Mouse (Mus musculus) CH12.LX (cell line): ENCODE measurements around the gene Pdlim5. TPM values are rescaled to one million over a fixed set of nuclear protein-coding genes. Genes with fewer than 3 reads are reported as not detected.

Experiments used
- DNase-seq: peaks from one replicate; pipeline ENCODE4 v3.0.0-alpha.2; 2013; ENCODE audit errors: extremely low read depth
- H3K27ac ChIP-seq: 2 replicates; pipeline ENCODE4 v1.5.1; 2012; ENCODE audit warnings: low read depth, mild to moderate bottlenecking, control low read depth, moderate library complexity; ENCODE audit not compliant: insufficient read depth
- H3K27me3 ChIP-seq: replicated peaks from 2 replicates; pipeline ENCODE3; 2012; ENCODE audit warnings: inconsistent platforms
- H3K36me3 ChIP-seq, 2 experiments: replicated peaks in 1 of 2; 2 replicates each; pipeline versions ENCODE3 to v1.6.1; 2012; ENCODE audit warnings: inconsistent platforms in 1 of 2, low read length in 1 of 2, mild to moderate bottlenecking in 1 of 2, mixed read lengths in 1 of 2, moderate library complexity in 1 of 2; ENCODE audit not compliant: control insufficient read depth in 1 of 2, insufficient read depth in 1 of 2
- H3K4me1 ChIP-seq, 2 experiments: 2 replicates each; pipeline ENCODE4 v1.6.1; 2012; ENCODE audit warnings: inconsistent platforms in 1 of 2, moderate library complexity in 1 of 2; ENCODE audit not compliant: insufficient read depth in 2 of 2, control insufficient read depth in 1 of 2
- H3K4me2 ChIP-seq: 2 replicates; pipeline ENCODE4 v1.6.1; 2012; ENCODE audit warnings: low read depth, mild to moderate bottlenecking, control low read depth; ENCODE audit not compliant: poor library complexity, insufficient read depth, severe bottlenecking
- H3K4me3 ChIP-seq, 3 experiments: fragments of 150-350 bp in 1 of 3; sonication (generic) in 1 of 3; replicated peaks in 1 of 3; 2 replicates each; pipeline versions ENCODE3 to v1.5.1; 2011 to 2012; ENCODE audit warnings: low read depth in 2 of 3, low read length in 2 of 3, mild to moderate bottlenecking in 2 of 3, moderate library complexity in 2 of 3, control low read depth in 1 of 3, improper control_type of control experiment in 1 of 3, inconsistent platforms in 1 of 3, mixed read lengths in 1 of 3; ENCODE audit not compliant: poor library complexity in 1 of 3
- H3K79me2 ChIP-seq: replicated peaks from 2 replicates; pipeline ENCODE4 v1.6.1; 2012; ENCODE audit warnings: mild to moderate bottlenecking, moderate library complexity; ENCODE audit not compliant: control insufficient read depth, poor library complexity, insufficient read depth, severe bottlenecking; ENCODE audit errors: extremely low read depth
- H3K9ac ChIP-seq: 2 replicates; pipeline ENCODE4 v1.6.1; 2012; ENCODE audit warnings: low read depth, mild to moderate bottlenecking, control low read depth, moderate library complexity; ENCODE audit not compliant: insufficient read depth
- H3K9me3 ChIP-seq: replicated peaks from 2 replicates; pipeline ENCODE3; 2012; ENCODE audit warnings: low read length, inconsistent platforms, mixed read lengths
- CHD1 ChIP-seq: IDR thresholded peaks from 2 replicates; pipeline ENCODE4 v1.6.1; 2012; ENCODE audit warnings: low read depth, low read length, improper control_type of control experiment, inconsistent platforms
- ELF1 ChIP-seq: IDR thresholded peaks from 2 replicates; pipeline ENCODE4 v1.6.1; 2014; ENCODE audit warnings: low read depth, mild to moderate bottlenecking, inconsistent platforms, low read length, improper control_type of control experiment
- EP300 ChIP-seq: IDR thresholded peaks from 2 replicates; pipeline ENCODE4 v1.6.1; 2011; ENCODE audit warnings: low read length, improper control_type of control experiment
- ETS1 ChIP-seq: conservative IDR thresholded peaks from 2 replicates; pipeline ENCODE4 v1.6.1; 2012; ENCODE audit warnings: low read depth, mild to moderate bottlenecking, inconsistent platforms, low read length, improper control_type of control experiment, moderate library complexity
- HCFC1 ChIP-seq: IDR thresholded peaks from 2 replicates; pipeline ENCODE4 v1.6.1; 2012; ENCODE audit warnings: low read depth, mild to moderate bottlenecking, inconsistent platforms, low read length, improper control_type of control experiment
- JUN ChIP-seq: IDR thresholded peaks from 2 replicates; pipeline ENCODE4 v1.6.1; 2011; ENCODE audit warnings: low read depth, mild to moderate bottlenecking, low read length, improper control_type of control experiment, moderate library complexity; ENCODE audit not compliant: insufficient read depth
- KAT2A ChIP-seq: IDR thresholded peaks from 2 replicates; pipeline ENCODE4 v1.6.1; 2012; ENCODE audit warnings: low read length, improper control_type of control experiment, inconsistent platforms; ENCODE audit not compliant: insufficient replicate concordance
- MAZ ChIP-seq: IDR thresholded peaks from 2 replicates; pipeline ENCODE4 v1.6.1; 2012; ENCODE audit warnings: low read depth, mild to moderate bottlenecking, inconsistent platforms, low read length, improper control_type of control experiment, moderate library complexity
- MEF2A ChIP-seq: IDR thresholded peaks from 2 replicates; pipeline ENCODE4 v1.6.1; 2014; ENCODE audit warnings: low read depth, mild to moderate bottlenecking, inconsistent platforms, low read length, improper control_type of control experiment, borderline replicate concordance
- POLR2A ChIP-seq: IDR thresholded peaks from 2 replicates; pipeline ENCODE4 v1.6.1; 2011; ENCODE audit warnings: low read depth, mild to moderate bottlenecking, improper control_type of control experiment, low read length
- SMC3 ChIP-seq: IDR thresholded peaks from 2 replicates; pipeline ENCODE4 v1.6.1; 2011; ENCODE audit warnings: low read depth, low read length, improper control_type of control experiment
- TCF12 ChIP-seq: IDR thresholded peaks from 2 replicates; pipeline ENCODE4 v1.6.1; 2014; ENCODE audit warnings: low read depth, mild to moderate bottlenecking, inconsistent platforms, low read length, improper control_type of control experiment
- UBTF ChIP-seq: IDR thresholded peaks from 2 replicates; pipeline ENCODE4 v1.6.1; 2012; ENCODE audit warnings: low read depth, mild to moderate bottlenecking, inconsistent platforms, low read length, improper control_type of control experiment, moderate library complexity
- ZKSCAN1 ChIP-seq: IDR thresholded peaks from 2 replicates; pipeline ENCODE4 v1.6.1; 2012; ENCODE audit warnings: low read depth, inconsistent platforms, low read length, improper control_type of control experiment, borderline replicate concordance
- ZNF384 ChIP-seq: IDR thresholded peaks from 2 replicates; pipeline ENCODE4 v1.6.1; 2012; ENCODE audit warnings: low read depth, low read length, improper control_type of control experiment, inconsistent platforms
- dilution Hi-C: fragments of 300-500 bp; cut with MboI; formaldehyde crosslinking; loops from 2 replicates; pipeline ENCODE4 v1.14.3; 2020; ENCODE audit warnings: low sequenced_read_pairs; ENCODE audit not compliant: extremely low pct_unique_long_range_greater_than_20kb, extremely low pct_ligation_motif_present
- in situ Hi-C: fragments of 300-500 bp; cut with MboI; formaldehyde crosslinking; loops from 3 replicates; pipeline ENCODE4 v1.14.3; 2019; ENCODE audit warnings: low sequenced_read_pairs, low pct_ligation_motif_present, low pct_unique_long_range_greater_than_20kb, mixed read lengths
- polyA plus RNA-seq: library from polyadenylated mRNA; unstranded; fragments of >175 nt; gene quantifications from 2 replicates; pipeline ENCODE4 v1.2.1, GENCODE M21; 2012; ENCODE audit warnings: low read depth; ENCODE audit not compliant: insufficient read length
- total RNA-seq, 2 experiments: library from RNA; depleted of rRNA; stranded (reverse); fragments of 300-350 nt in 1 of 2; fragments of >200 nt in 1 of 2; gene quantifications; 2 replicates each; pipeline ENCODE4 v1.2.3; 2012 to 2014

Gene Pdlim5
- total and polyA plus RNA-seq, 3 experiments, result 22.0 to 24.6 (median 22.8) TPM

DNA sequence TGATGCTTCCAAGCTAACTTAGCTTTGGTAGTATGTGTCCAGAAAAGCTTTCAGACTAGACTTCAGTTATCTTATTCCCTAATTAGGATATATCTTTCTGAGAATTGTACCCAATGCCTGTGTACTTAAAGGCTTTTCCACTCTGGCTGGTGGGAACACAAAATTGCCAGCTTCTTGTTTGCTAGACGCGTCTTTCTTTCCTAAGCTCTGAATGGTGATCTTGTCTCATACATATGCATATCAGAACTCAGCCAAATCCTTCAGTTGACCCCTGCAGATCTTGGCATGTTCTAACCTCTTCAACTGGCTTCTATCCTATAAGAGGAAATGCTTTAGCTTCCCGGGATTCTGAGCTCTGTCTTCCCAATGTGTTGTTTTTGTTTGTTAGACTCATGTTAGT lies 31.3 kb upstream of the Pdlim5 start:
- Histone ChIP-seq H3K4me1 (peaks cover 0 to 3% of the 10 kb centered on the region in 2 experiments; a peak in 1 of 4 replicates), H3K9me3 (no peaks in the 10 kb centered on the region), H3K4me2 (no peak overlapping the region), H3K4me3 (no peak overlapping the region), H3K9ac (no peak overlapping the region), H3K36me3 (no peaks in the 10 kb centered on the region), H3K79me2 (no peaks in the 10 kb centered on the region), H3K27ac (no peak overlapping the region), H3K27me3 (no peaks in the 10 kb centered on the region)
- no peak for DNase-seq
- no peak for TF ChIP-seq ZKSCAN1
- TF ChIP-seq POLR2A, result no peak
- no peak for TF ChIP-seq HCFC1
- no peak for TF ChIP-seq UBTF
- TF ChIP-seq MAZ, result no peak
- no peak for TF ChIP-seq ZNF384
- TF ChIP-seq MEF2A, result no peak
- TF ChIP-seq SMC3, result no peak
- TF ChIP-seq ELF1, result no peak
- TF ChIP-seq JUN, result no peak
- TF ChIP-seq EP300, result no peak
- TF ChIP-seq CHD1, result no peak
- TF ChIP-seq ETS1, result no peak
- in situ Hi-C loops, result no loop called here
- dilution Hi-C loops, result no loop called here

DNA sequence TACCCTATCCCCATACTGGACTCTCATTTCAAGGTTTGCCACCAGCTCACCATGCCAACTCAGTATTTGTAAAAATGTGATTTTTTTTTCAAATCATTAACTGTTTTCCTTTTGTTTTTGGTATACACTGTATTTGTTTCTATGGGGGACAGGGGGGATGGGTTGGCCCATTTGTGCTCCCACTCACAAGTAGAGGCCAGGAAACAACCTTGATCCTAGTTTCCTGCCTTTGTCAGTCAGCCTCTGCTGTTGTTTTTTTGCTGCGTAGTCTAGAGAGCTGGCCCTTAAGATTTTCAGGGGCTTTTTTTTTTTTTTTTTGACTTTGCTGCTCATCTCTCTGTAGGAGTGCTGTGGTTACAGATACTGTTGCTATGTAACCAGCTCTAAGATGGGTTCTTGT lies 28.6 kb upstream of the Pdlim5 start:
- H3K9ac ChIP-seq, result no peak overlapping the region
- no peaks in the 10 kb centered on the region for H3K36me3 ChIP-seq
- DNase-seq, result no peak
- H3K79me2 ChIP-seq, result no peaks in the 10 kb centered on the region
- H3K4me3 ChIP-seq, result no peak overlapping the region
- in situ Hi-C loops (no loop called here), dilution Hi-C loops (no loop called here)
- TF ChIP-seq KAT2A (no peak), UBTF (no peak), TCF12 (no peak), ZKSCAN1 (no peak)
- no peak overlapping the region for H3K4me2 ChIP-seq
- no peaks in the 10 kb centered on the region for H3K9me3 ChIP-seq
- H3K27me3 ChIP-seq, result no peaks in the 10 kb centered on the region
- H3K4me1 ChIP-seq, result peaks cover 0 to 3% of the 10 kb centered on the region in 2 experiments; a peak in 1 of 4 replicates
- no peak overlapping the region for H3K27ac ChIP-seq
